Mouse (Mus musculus) C2C12 (cell line): ENCODE results near the gene Sfn.

Experiments
- CEBPB ChIP-seq: IDR thresholded peaks from one replicate; pipeline ENCODE4 v1.6.1; 2011; ENCODE audit warnings: low read depth, mild to moderate bottlenecking, control low read depth, moderate library complexity
- CTCF ChIP-seq: IDR thresholded peaks from one replicate; pipeline ENCODE4 v1.5.1; 2011; ENCODE audit not compliant: control insufficient read depth, insufficient read depth, insufficient read length
- FOSL1 ChIP-seq: IDR thresholded peaks from one replicate; pipeline ENCODE4 v1.8.0; 2011; ENCODE audit warnings: mild to moderate bottlenecking, low read length; ENCODE audit not compliant: poor library complexity, insufficient read depth, severe bottlenecking
- MAX ChIP-seq: IDR thresholded peaks from one replicate; pipeline ENCODE4 v1.6.1; 2011; ENCODE audit warnings: mild to moderate bottlenecking, control low read depth
- MYOD1 ChIP-seq: IDR thresholded peaks from one replicate; pipeline ENCODE4 v1.6.1; 2011; ENCODE audit warnings: low read depth; ENCODE audit not compliant: control insufficient read depth, insufficient read length
- MYOG ChIP-seq: IDR thresholded peaks from one replicate; pipeline ENCODE4 v1.6.1; 2011; ENCODE audit not compliant: control insufficient read depth, insufficient read length; ENCODE audit errors: extremely low read depth
- USF1 ChIP-seq: IDR thresholded peaks from one replicate; pipeline ENCODE4 v1.6.1; 2011; ENCODE audit warnings: low read depth, mild to moderate bottlenecking, control low read depth, moderate library complexity

DNA sequence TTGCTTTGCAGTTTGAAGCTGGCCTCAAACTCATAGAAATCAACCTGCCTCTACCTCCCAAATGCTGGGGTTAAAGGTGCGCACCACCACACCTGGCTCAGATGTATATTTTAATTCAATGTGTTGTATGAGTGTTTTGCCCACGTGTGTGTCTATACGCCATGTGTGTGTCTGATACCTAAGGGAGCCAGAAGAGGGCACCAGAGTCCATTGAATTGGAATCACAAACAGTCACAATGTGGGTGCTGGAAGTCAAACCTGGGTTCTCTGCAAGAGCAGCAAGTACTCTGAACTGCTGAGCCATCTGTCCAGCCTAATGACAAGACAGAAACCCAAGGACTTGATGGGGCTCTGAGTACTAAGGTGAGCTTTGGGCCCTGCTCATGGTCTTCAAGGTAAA lies 43.2 kb upstream of the Sfn start:
- TF ChIP-seq CTCF (no peak), USF1 (no peak), MYOD1 (no peak), MYOG (no peak), MAX (no peak), FOSL1 (no peak), CEBPB (no peak)
